Mouse (Mus musculus): ENCODE data around the gene Agt. TPM values are rescaled to one million over a fixed set of nuclear protein-coding genes. Genes with fewer than 3 reads are reported as not detected.

The Agt gene
- polyA plus RNA-seq, 1 experiment from 2014 or later, result 183 TPM

DNA sequence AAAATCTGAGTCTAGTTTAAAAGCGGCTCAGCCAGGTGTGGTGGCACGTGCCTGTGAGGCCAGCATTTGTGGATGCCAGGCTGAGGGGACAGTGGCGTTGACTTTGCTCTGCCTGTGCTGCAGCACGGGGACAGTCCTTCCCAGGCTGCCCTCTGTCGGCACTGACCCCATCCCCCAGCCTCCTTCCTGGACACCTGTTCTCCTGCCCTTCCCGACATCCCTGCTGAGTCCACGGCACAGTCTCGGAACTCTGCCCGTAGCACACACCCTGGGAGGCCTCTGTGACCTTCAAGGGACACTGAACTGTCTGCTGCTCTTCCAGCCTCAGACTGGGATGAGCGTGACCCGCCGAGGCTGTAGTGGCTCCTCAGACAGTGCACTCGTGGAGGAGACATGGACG, 39.4 kb downstream of the Agt start:
- no peaks in the 10 kb centered on the region for H3K4me1 ChIP-seq (replicated peaks)
- H3K36me3 ChIP-seq (replicated peaks), result peaks cover 82% of the 10 kb centered on the region
- ATAC-seq (ENCODE audit: insufficient read depth), result no peak
- no peak overlapping the region for H3K9ac ChIP-seq
- no peaks in the 10 kb centered on the region for H3K9me3 ChIP-seq (replicated peaks)
- no peak overlapping the region for H3K4me2 ChIP-seq
- no peaks in the 10 kb centered on the region for H3K27me3 ChIP-seq
- H3K27ac ChIP-seq (replicated peaks), result no peak overlapping the region
- 80% methylated on average over 14 of the region's 14 CpGs for WGBS (ENCODE audit: insufficient replicate concordance)
- no peak overlapping the region for H3K4me3 ChIP-seq (replicated peaks)

DNA sequence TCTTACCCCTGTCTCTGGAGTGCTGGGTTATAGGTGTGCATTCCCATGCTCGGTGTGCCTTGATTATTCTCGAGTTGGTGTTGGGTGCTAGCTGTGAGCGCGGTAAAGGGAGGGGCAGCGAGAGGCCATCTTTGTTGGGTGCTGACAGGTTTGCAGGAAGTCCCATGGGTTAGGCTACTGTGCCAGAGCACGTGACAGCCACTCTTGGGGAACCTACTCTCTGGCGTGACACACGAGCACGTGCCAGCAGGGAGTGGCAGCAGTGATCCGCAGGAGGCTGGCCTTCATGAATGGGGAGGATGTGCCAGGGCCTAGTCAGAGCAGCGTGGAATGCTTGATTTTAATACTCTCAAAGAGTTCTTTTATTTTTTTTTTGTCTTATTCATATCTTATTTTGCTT, 43.2 kb downstream of the Agt start:
- no peak for ATAC-seq (ENCODE audit: insufficient read depth)
- no peak overlapping the region for H3K27ac ChIP-seq (replicated peaks)
- no peaks in the 10 kb centered on the region for H3K9me3 ChIP-seq (replicated peaks)
- H3K4me1 ChIP-seq (replicated peaks), result peaks cover 20% of the 10 kb centered on the region
- no peak overlapping the region for H3K9ac ChIP-seq
- H3K36me3 ChIP-seq (replicated peaks), result peaks cover 51% of the 10 kb centered on the region
- WGBS (ENCODE audit: insufficient replicate concordance), result 85% methylated on average over 11 of the region's 11 CpGs
- H3K27me3 ChIP-seq, result no peaks in the 10 kb centered on the region
- no peak overlapping the region for H3K4me3 ChIP-seq (replicated peaks)
- H3K4me2 ChIP-seq, result no peak overlapping the region

DNA sequence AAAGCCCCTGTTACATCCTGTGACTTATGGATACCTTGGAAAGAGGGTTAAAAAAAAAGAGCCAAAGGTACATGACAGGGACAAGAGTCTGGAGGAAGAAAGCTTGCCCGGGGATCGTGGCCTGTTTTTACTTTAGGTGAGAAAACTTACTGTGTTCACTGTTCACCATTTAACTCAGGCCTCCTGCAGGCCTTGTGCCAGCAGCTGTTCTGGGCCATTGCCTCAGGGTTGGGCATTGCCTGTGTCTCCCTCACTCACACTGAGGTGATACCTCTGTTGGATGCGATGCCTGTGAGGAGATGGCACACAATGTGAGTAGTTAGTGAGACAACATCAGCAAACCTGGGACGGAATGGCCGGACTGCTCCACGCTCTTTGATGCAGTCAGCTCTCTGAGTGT, 47.6 kb downstream of the Agt start:
- H3K4me2 ChIP-seq, result peak overlapping the region; percentile 70
- no peaks in the 10 kb centered on the region; the same call in 1 of the 2 replicates for H3K27me3 ChIP-seq
- H3K9me3 ChIP-seq (replicated peaks), result no peaks in the 10 kb centered on the region
- peak overlapping the region; percentile 68; the same call in 1 of the 2 replicates for H3K9ac ChIP-seq
- WGBS (ENCODE audit: insufficient replicate concordance), result 84% methylated on average over 6 of the region's 6 CpGs
- H3K36me3 ChIP-seq (replicated peaks), result peaks cover 15% of the 10 kb centered on the region
- ATAC-seq (ENCODE audit: insufficient read depth), result no peak
- H3K4me3 ChIP-seq (replicated peaks), result peak overlapping the region; percentile 76
- peaks cover 25% of the 10 kb centered on the region for H3K4me1 ChIP-seq (replicated peaks)
- H3K27ac ChIP-seq (replicated peaks), result no peak overlapping the region

DNA sequence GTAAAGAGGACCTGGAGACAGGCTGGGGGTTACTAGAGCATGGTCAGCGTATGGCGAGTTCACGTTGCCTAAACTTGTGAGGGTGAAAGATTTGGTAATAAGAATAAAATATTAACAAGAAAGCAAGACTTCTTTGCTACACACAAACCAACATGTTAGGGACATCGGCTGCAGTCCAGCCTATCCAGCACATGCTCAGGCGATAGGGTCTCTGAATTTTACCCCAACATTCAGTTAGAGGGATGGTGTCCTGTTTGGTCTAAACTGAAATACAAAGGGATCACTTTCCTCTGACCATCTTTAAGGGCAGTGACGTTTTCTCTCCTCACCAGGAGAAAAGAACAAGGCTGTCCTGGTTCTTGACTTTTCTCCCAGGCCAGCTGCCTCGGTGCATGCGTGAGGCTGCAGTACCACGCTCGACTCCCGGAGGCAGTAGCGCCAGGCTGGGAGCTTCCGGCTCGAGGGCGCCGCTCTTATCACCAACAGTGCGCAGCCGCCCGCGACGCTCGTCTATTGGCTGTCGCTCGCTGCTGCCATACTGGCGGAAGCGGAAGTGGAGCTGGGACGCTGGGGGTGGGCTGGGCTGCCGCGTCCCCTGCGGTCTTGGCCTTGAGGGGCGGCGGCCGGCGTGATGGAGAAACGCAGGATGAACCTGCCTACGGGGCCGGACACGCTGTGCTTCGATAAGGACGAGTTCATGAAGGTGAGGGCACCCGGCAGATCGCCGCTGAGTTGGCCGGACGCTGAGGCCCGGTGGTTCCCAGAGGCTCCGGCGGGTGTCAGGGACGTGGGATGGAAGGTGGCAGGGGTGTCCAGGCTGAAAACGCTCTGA, 49.0 kb downstream of the Agt start, which contains the start of gene Cog2:
Cog2 (plus strand) TSS at position 519 of the 832 bp plus-strand sequence.
- peak within 1 kb of the TSS; percentile 70 for H3K4me2 ChIP-seq
- peak within 1 kb of the TSS; percentile 76 for H3K4me3 ChIP-seq (replicated peaks)
- H3K36me3 ChIP-seq (replicated peaks), result peaks cover 1% of the 10 kb centered on the region; the same call in 1 of the 2 replicates
- no peaks in the 10 kb centered on the region; the same call in 1 of the 2 replicates for H3K27me3 ChIP-seq
- H3K9me3 ChIP-seq (replicated peaks), result no peaks in the 10 kb centered on the region
- WGBS (ENCODE audit: insufficient replicate concordance), result 10% methylated on average over 50 of the region's 50 CpGs
- peak within 1 kb of the TSS; percentile 9; the same call in 1 of the 2 replicates for H3K27ac ChIP-seq (replicated peaks)
- peaks cover 25% of the 10 kb centered on the region for H3K4me1 ChIP-seq (replicated peaks)
- ATAC-seq (ENCODE audit: insufficient read depth), result peak; percentile 95
- H3K9ac ChIP-seq, result peak within 1 kb of the TSS; percentile 68

DNA sequence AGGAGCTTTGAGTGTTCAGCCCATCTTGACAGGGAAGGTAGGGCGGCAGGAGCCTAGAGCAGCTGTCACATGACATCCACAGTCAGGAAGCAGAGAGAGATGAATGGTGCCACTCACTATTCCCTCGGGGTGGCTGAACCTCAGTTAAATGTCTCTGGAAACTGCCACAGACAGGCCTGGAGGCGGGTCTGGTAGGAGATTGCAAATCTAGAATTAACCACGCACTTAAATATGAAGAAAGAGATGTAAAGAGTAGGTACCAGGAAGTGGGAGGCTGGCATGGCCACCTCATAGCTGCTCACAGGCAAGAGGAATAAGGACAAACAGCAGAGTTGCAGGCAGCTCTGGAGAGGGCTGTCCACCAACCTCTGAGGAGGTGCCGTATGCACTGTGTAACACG, 52.4 kb downstream of the Agt start:
- ATAC-seq (ENCODE audit: insufficient read depth), result no peak
- WGBS (ENCODE audit: insufficient replicate concordance), result 49% methylated on average over 6 of the region's 6 CpGs
- Histone ChIP-seq H3K4me2 (no peak overlapping the region), H3K27me3 (peaks cover 4% of the 10 kb centered on the region), H3K9ac (no peak overlapping the region), H3K27ac (replicated peaks) (no peak overlapping the region), H3K4me3 (replicated peaks) (no peak overlapping the region), H3K36me3 (replicated peaks) (no peaks in the 10 kb centered on the region), H3K4me1 (replicated peaks) (peaks cover 13% of the 10 kb centered on the region), H3K9me3 (replicated peaks) (no peaks in the 10 kb centered on the region)

DNA sequence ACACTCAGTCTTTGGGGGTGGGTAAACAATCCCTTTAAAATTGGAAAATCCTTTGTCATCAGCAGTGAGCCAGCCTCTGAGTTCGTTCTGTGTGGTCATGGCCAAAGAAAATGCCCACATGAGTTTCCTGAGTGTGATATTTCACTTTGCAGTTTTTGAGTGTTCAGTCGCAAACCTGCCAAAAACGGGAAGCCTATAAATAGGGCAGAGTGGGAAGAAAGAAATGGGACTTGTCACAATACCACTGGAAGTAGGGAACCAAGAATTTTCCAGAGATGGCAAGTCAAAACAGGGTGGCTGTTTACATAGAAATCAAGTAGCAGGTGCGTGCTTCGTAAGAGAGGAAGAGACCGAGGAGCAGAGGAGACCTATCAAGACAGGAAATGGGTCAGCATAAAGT, 53.0 kb downstream of the Agt start:
- Histone ChIP-seq H3K4me3 (replicated peaks) (no peak overlapping the region), H3K9me3 (replicated peaks) (no peaks in the 10 kb centered on the region), H3K36me3 (replicated peaks) (no peaks in the 10 kb centered on the region), H3K27ac (replicated peaks) (no peak overlapping the region), H3K4me2 (no peak overlapping the region), H3K4me1 (replicated peaks) (peaks cover 7% of the 10 kb centered on the region), H3K9ac (no peak overlapping the region), H3K27me3 (peaks cover 4% of the 10 kb centered on the region)
- no peak for ATAC-seq (ENCODE audit: insufficient read depth)
- 38% methylated on average over 6 of the region's 6 CpGs for WGBS (ENCODE audit: insufficient replicate concordance)

DNA sequence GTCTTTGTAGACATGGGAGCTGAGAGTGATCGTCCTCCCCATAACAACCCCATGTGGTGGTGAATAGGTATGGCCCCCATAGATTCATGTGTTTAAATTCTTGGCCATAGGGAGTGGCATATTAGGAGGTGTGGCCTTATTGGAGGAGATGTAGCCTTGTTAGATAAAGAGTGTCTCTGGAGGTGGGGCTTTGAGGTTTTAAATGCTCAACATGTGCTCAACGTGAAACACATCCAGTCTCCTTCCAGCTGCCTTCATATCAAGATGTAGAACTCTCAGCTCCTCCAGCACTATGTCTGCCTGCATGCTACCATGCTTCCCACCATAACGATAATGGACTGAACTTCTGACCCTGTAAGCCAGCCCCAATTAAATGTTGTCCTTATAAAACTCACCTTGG, 53.5 kb downstream of the Agt start:
- no peak overlapping the region for H3K4me3 ChIP-seq (replicated peaks)
- WGBS (ENCODE audit: insufficient replicate concordance), result 47% methylated on average over 3 of the region's 3 CpGs
- H3K36me3 ChIP-seq (replicated peaks), result no peaks in the 10 kb centered on the region
- no peaks in the 10 kb centered on the region for H3K9me3 ChIP-seq (replicated peaks)
- peaks cover 4% of the 10 kb centered on the region for H3K27me3 ChIP-seq
- H3K4me2 ChIP-seq, result no peak overlapping the region
- no peak for ATAC-seq (ENCODE audit: insufficient read depth)
- H3K9ac ChIP-seq, result no peak overlapping the region
- no peak overlapping the region for H3K27ac ChIP-seq (replicated peaks)
- peaks cover 4% of the 10 kb centered on the region; the same call in 1 of the 2 replicates for H3K4me1 ChIP-seq (replicated peaks)

DNA sequence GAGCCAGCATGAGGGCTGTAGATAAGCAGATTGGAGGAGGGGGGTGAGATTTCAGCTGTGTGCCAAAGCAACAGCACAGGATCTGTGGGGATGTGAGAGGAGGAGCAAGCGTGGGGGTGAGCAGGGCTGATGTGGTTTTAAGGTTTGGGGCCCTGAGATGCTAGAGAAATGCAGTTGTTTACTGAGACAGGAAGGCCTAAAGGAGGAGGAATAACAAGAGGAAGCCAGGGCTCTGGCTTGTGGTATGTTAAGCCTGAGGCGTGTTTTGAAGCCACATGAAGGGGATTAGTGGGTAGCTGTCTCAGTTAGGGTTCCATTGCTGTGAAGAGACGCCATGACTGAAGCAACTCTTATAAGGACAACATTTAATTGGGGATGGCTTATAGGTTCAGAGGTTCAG, 60.4 kb downstream of the Agt start:
- Histone ChIP-seq H3K4me1 (replicated peaks) (no peaks in the 10 kb centered on the region), H3K36me3 (replicated peaks) (no peaks in the 10 kb centered on the region), H3K4me2 (no peak overlapping the region), H3K27ac (replicated peaks) (no peak overlapping the region), H3K4me3 (replicated peaks) (no peak overlapping the region), H3K9me3 (replicated peaks) (no peaks in the 10 kb centered on the region), H3K27me3 (no peaks in the 10 kb centered on the region), H3K9ac (no peak overlapping the region)
- 29% methylated on average over 3 of the region's 3 CpGs for WGBS (ENCODE audit: insufficient replicate concordance)
- ATAC-seq (ENCODE audit: insufficient read depth), result no peak

DNA sequence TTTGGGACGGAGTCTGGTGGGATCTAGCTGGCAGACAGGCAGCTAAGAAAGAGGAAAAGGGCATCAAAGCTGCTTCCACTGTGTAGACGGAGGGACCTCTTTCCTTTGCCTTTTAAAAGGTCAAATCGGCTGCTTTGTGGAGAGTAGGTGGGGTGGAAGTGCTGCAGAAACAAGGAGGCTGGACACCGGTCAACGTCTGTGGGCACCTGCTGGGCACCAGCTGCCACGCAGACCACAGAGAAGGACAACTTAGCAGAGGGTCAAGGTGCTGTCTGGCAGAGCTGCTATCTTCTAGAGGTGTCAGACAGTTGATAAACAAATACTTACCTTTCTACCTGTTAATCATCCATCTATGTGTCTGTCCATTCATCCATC, 61.2 kb downstream of the Agt start:
- Histone ChIP-seq H3K27ac (replicated peaks) (no peak overlapping the region), H3K4me2 (no peak overlapping the region), H3K9me3 (replicated peaks) (no peaks in the 10 kb centered on the region), H3K9ac (no peak overlapping the region), H3K4me3 (replicated peaks) (no peak overlapping the region), H3K36me3 (replicated peaks) (no peaks in the 10 kb centered on the region), H3K4me1 (replicated peaks) (no peaks in the 10 kb centered on the region), H3K27me3 (no peaks in the 10 kb centered on the region)
- WGBS (ENCODE audit: insufficient replicate concordance), result 69% methylated on average over 6 of the region's 6 CpGs
- no peak for ATAC-seq (ENCODE audit: insufficient read depth)

DNA sequence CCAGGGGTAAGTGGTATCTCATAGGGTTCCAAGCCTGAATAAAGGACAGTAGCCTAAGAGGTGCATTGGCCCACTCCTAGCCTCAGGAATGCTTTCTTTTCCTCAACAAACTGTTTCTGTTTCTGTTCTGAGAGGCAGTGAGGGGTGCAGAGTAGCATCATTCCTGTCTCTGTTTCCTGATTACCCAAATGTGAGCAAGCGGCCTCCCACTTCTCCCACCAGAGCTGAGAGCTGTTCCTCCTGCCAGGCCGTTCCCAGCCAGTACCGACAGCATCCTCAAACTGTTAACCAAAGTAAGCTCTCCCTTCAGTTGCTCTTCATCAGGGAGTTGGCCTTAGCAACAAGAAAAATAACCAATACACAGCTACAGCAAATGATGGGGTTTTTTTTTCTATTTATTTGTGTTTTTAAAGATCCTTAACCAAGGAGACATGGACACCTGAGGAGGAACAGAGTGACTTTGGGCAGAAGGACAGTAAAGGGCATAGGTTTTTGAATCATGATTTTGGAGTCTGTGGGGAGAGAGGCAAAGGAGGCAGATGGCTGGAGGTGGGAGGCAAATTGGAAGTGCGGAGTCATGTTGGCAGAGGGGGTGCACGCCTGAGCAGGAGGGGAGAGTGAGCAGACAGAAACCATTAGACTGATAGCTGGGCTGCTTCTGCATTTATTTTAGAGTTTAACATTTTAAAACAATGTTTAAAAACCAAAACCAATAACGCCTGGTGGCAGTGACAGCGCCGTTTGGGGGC, 61.8 kb downstream of the Agt start:
- Histone ChIP-seq H3K4me2 (no peak overlapping the region), H3K9ac (no peak overlapping the region), H3K27ac (replicated peaks) (no peak overlapping the region), H3K27me3 (no peaks in the 10 kb centered on the region), H3K4me3 (replicated peaks) (no peak overlapping the region), H3K4me1 (replicated peaks) (no peaks in the 10 kb centered on the region), H3K9me3 (replicated peaks) (no peaks in the 10 kb centered on the region), H3K36me3 (replicated peaks) (no peaks in the 10 kb centered on the region)
- 59% methylated on average over 8 of the region's 8 CpGs for WGBS (ENCODE audit: insufficient replicate concordance)
- ATAC-seq (ENCODE audit: insufficient read depth), result no peak
